Mouse (Mus musculus) forelimb bud, embryonic 11.5 days (tissue): ENCODE measurements around the gene Taf5.
A peak's percentile ranks its signal among the peaks of the same experiment; 100 is the strongest.

ENCODE experiments used
- DNase-seq: peaks from one replicate; pipeline ENCODE4 v3.0.0-alpha.2; 2012; ENCODE audit warnings: low read depth, low spot score

The Taf5 gene

DNA sequence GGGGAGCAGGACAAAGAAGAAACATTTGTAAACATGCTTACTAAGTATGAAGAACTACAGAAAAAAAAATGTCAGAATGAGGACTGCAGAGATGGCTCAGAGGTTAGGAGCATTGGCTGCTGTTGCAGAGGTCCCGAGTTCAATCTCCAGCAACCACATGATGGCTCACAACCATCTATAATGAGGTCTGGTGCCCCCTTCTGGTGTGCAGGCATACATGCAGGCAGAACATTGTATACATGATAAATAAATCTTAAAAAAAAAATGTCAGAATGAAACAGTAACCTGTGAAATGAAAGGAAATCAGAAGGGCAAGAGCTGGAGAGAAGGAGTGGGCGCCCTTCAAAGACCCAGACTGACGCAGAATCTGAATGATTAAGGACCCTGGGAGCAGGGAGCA lies 1.7 kb upstream of the Taf5 start:
- DNase-seq, result no peak

DNA sequence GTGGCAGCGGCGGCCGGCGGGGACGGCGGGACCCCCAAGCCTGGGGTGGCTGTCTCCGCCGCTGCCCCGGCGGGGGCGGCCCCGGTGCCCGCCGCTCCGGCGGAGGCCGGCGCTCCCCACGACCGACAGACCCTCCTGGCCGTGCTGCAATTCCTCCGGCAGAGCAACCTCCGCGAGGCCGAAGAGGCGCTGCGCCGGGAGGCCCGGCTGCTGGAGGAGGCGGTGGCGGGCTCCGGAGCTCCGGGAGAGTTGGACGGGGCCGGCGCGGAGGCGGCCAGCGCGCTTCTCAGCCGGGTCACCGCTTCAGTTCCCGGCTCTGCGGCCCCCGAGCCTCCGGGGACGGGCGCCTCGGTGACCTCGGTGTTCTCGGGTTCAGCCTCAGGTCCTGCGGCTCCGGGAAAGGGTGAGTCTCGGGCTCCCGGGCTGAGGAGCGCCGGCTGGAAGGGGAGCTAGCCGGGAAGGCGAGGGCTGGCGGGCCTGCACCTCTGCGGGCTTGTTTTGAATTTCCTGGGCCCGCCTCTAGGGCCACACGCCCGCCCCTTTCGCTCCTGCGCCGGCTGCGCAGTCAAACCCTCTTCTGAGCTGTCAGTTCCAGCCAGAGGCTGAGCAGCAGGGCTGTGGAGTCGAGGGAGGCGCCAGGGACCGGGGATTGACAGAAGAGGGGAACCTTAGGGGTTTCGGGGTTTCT lies 522 bp downstream of the Taf5 start:
- peak; percentile 76 for DNase-seq

DNA sequence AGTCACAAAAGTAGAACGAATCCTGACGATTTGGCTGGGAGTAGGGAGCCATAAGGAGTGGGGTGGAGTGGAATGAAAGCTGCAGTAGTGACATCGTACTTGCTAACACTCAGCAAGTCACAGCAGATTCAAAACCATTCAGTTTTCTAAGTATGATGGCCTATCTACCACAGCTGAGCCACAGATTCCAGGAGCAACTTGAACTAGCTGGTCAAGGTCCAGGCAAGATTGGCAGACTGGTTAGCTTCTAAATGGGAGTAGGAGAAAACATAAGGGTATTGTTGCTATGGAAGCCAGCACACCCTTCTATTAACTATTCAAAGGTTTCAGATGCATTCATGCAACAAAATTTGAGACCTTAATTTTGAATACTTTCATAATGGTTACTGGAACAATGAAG lies 20.7 kb downstream of the Taf5 start:
- no peak for DNase-seq

DNA sequence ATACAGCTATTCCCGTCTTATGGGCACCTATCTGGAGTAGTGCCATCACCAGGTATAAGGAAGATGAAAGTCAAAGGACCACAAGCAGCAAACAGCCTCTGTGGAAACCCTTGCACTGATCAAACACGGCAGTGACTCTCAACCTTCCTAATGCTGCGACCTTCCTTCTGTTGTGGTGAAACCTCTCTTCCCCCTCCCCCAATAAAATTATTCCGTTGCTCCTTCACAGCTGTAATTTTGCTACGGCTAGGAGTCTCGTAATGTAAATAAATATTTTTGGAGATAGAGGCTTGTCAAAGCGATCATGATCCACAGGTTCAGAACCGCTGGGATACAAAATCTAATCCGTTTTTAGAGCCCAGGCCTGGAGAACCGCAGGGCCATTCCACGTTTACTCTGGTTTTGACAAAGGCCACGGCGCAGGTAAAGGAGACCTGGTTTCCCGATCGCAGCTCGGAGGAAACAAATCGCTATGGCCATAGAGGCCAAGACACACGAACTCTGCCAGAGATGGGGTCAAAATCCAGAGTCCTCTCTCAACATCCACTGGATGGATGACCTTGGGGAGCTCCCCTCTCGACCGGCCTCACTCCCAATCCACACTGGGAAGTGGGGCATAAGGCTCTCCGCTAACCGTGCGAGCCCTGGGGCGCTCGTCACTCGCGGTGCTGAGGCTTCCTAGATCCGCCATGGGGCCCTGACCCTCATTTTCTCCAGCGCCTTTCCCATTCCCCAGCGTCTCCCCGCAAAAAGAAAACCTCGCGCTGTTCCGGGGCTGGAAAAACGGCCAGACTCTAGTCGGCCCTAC lies 22.4 kb downstream of the Taf5 start:
- no peak for DNase-seq

DNA sequence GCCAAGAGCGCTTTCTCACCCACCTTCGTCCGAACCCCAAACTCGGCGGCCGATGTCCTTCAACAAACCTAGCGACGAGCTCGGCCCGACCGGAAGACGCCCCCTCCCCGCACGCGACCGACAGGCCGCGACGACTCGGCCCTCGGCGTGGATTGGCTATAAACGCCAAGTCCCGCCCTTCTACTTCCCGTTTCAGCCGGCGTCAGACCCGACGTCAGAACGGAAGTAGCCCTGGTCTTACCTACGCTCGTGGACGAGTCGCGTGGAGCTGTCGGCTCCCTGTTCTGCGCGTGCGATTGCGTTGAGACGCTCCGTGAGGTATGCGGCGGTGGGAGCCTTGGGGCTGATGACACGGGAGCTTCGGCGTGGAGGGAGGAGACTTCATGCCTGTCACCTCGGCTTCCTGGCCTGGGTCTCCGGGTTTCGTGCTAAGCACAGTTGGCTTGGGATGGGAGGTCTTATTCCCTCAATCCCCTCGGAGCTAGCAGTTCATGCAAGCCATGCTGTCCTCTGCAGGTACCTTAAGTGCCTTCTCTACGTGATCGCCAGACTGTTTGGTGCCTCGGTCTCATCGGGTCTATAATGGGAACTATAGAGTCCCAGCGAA lies 23.1 kb downstream of the Taf5 start, which contains the start of the genes Usmg5 and Pdcd11:
Gene Usmg5 (minus strand): TSS at position 98 of the 607 bp plus-strand sequence.
Gene Pdcd11 (plus strand): TSS at position 219 of the 607 bp plus-strand sequence.
- DNase-seq, result peak; percentile 95

DNA sequence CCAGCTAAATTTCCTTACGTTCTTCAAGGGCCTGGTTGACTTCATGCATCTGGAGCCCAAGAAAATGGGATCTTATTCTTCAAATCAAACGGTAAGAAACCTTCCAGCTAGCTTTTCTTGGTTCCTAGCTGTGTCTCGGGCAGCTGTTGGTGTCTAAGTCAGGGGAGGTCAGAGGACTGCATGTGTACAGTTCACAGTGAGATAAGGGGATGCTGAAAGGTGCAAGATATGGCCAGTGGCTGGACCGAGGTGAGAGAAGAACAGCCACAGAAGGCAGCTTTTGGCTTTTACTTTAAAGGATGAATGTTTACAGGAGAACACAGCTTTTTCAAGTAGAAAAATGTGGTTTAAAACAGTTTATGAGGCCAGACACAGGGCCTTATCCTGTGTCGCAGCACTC lies 33.5 kb downstream of the Taf5 start:
- DNase-seq, result no peak

DNA sequence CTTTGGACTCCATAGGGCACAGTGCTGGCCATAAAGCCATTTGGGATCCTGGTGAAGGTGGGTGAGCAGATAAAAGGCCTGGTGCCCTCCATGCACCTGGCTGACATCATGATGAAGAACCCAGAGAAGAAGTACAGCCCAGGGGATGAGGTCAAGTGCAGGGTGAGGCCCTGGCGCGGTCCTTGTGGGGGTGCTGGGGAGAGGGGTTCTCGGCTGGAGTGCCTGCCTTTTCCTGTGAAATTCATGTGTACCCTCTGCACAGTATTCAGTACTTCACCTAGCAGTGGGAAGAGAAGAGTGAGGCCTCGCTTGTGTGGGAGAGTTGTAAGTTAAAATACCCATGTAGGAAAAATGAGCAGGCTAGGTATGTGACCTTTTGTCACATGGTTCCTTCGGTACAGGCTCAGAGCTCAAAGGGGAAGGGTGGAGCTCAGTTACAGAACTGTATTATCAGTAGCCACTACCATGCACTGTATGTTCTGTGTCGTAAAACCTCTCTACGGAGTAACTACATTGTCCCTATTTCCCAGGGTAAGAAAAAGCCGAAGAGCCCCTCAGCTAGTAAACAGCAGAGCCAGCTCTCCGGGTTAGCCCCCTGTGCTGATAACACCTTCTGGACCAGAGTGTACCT lies 37.2 kb downstream of the Taf5 start:
- DNase-seq, result no peak

DNA sequence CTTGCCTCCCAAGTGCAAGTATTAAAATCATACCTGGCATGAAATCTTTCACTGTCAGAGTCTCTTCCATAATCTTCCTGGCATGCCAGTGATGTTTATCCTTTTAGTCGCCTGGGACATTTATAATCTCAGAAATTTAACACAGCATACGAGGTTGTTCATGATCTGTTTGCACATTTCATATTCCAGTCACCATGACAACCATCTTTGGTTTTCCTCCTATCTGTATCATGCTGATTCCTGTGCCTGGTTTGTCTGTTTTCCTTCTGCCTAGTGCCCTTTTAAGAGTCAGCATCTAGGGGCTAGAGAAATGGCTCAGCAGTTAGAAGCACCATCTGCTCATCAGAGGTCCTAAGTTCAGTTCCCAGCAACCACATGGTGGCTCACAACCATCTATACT lies 51.1 kb downstream of the Taf5 start:
- no peak for DNase-seq

DNA sequence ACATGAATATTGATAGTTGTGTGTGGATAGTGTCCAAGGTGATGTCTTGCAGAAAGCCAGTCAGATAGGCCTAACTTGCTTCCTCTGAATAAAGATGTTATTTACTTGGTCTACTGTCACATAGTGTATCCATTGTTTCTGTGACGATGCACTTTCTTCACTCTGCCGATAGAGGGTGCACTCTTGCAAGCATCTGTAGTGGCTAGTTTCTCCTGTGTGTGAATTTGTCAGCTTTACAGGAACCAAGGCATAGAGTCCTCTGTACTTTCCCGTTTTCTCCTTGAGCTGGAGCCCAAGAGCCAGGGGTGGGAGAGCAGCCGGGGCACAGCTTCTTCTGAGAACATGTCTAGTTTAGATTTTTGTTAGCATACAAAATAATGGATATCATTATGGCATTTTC lies 53.5 kb downstream of the Taf5 start:
- DNase-seq, result peak; percentile 33

DNA sequence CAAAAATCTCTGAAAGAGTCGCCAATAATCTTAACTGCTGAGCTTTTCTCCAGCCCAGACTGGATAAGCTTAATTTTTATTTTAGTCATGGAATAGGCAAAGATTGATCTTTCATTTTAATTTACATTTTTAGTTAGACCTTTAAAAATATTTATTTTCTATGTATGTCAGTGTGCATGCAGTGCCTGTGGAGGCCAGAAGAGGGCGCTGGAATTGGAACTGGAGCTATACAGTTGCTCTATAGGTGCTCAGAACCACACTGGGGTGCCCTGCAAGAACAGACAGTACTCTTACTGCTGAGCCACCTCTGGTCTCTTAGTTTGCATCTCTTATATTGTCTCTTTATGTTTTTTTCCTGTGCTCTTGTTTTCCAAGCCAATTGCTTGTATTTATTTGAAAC lies 55.3 kb downstream of the Taf5 start:
- DNase-seq, result peak; percentile 26

DNA sequence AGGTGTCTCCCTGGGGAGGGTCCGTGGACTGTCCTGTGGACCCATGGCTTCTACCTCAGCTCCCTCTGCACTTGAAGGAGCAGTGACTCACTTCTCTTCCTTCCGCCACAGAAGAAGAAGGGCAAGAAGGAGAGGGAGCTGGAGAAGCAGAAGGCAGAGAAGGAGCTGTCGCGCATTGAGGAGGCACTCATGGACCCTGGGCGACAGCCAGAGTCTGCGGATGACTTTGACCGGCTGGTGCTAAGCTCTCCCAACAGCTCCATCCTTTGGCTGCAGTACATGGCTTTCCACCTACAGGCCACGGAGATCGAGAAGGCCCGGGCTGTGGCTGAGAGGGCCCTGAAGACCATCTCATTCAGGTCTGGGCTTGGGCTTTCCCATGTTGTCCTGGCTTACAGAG lies 60.6 kb downstream of the Taf5 start:
- no peak for DNase-seq

DNA sequence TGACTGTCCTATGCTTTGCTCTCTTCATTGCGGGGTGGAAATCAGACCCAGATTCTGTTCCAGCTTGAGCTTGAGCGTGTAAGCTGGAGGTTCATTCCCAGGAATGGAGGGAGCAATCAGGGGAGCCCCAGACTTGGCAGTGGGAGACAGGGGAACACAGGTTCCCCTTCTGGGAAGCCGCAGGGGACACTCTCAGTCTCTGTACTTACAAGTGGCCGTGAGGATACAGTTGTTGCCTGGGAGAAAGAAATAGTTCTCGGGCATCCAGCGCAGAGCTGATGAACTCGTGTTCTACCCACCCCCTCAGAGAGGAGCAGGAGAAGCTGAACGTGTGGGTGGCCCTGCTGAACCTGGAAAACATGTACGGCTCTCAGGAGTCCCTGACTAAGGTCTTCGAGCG lies 61.3 kb downstream of the Taf5 start:
- DNase-seq, result no peak

DNA sequence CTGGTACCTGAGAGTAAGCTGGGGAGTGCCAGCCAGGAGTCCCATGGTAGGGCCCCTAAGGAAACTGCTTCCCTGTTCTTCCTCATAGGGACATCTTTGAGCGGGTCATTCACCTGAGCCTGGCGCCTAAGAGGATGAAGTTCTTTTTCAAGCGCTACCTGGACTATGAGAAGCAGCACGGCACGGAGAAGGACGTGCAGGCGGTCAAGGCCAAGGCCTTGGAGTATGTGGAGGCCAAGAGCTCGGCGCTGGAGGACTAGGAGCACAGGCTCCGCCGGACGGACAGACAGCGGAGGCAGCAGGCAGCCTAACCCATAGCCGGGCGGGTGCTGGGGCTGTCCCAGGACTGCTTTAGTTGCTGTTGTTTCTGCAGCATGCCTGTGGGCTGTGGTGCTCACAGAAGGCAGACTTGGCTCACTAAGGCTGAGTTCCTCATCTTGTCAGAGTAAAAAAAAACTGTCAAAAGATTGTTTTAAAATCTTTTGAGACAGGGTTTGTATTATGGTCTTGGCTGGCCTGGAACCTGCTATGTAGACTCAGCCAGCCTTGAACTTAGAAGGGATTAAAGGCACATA lies 63.1 kb downstream of the Taf5 start:
- DNase-seq, result no peak
